Mouse (Mus musculus) hindbrain, embryonic 13.5 days (tissue): ENCODE data around the gene St6galnac3. TPM values are rescaled to one million over a fixed set of nuclear protein-coding genes. Genes with fewer than 3 reads are reported as not detected.

Source experiments
- ATAC-seq: fragments of 200-750 bp; cut with Nextera tagmentation; 2 replicates; pipeline ENCODE4 v1.8.0; 2017; ENCODE audit warnings: moderate TSS enrichment; ENCODE audit not compliant: low FRiP score
- H3K27ac ChIP-seq: fragments of 300-500 bp; sonication (generic); 2 replicates; pipeline ENCODE4 v1.5.1; 2015; ENCODE audit warnings: inconsistent platforms, mild to moderate bottlenecking, moderate library complexity
- H3K27me3 ChIP-seq: fragments of 300-500 bp; sonication (generic); 2 replicates; pipeline ENCODE4 v1.6.1; 2015; ENCODE audit warnings: mild to moderate bottlenecking, inconsistent platforms
- H3K36me3 ChIP-seq: fragments of 300-500 bp; sonication (generic); 2 replicates; pipeline ENCODE4 v1.6.1; 2015; ENCODE audit warnings: mild to moderate bottlenecking, inconsistent platforms
- H3K4me1 ChIP-seq: fragments of 300-500 bp; sonication (generic); replicated peaks from 2 replicates; pipeline ENCODE4 v1.6.1; 2015; ENCODE audit warnings: inconsistent platforms
- H3K4me2 ChIP-seq: fragments of 300-500 bp; sonication (generic); 2 replicates; pipeline ENCODE4 v1.6.1; 2015; ENCODE audit warnings: inconsistent platforms, mild to moderate bottlenecking, moderate library complexity
- H3K4me3 ChIP-seq: fragments of 300-500 bp; sonication (generic); 2 replicates; pipeline ENCODE4 v1.5.1; 2015; ENCODE audit warnings: mild to moderate bottlenecking, inconsistent platforms
- H3K9ac ChIP-seq: fragments of 300-500 bp; sonication (generic); 2 replicates; pipeline ENCODE4 v1.6.1; 2015; ENCODE audit warnings: mild to moderate bottlenecking, inconsistent platforms
- H3K9me3 ChIP-seq: fragments of 300-500 bp; sonication (generic); 2 replicates; pipeline ENCODE4 v1.6.1; 2016; ENCODE audit warnings: inconsistent platforms
- WGBS: fragments of 180-500 bp; shearing (Covaris S2); methylation state at CpG from one replicate; pipeline ENCODE4 v1.1.7; 2015; 5-methylcytosine and 5-hydroxymethylcytosine counted together
- polyA plus RNA-seq: library from polyadenylated mRNA; unstranded; fragments of >200 nt; fragmentation: Nextera tagmentation; extraction: Ambion mirVana; gene quantifications from 2 replicates; pipeline ENCODE4 v1.2.1, GENCODE M21; 2015

Gene St6galnac3
- polyA plus RNA-seq, 1 experiment from 2014 or later: 30.3 TPM

DNA sequence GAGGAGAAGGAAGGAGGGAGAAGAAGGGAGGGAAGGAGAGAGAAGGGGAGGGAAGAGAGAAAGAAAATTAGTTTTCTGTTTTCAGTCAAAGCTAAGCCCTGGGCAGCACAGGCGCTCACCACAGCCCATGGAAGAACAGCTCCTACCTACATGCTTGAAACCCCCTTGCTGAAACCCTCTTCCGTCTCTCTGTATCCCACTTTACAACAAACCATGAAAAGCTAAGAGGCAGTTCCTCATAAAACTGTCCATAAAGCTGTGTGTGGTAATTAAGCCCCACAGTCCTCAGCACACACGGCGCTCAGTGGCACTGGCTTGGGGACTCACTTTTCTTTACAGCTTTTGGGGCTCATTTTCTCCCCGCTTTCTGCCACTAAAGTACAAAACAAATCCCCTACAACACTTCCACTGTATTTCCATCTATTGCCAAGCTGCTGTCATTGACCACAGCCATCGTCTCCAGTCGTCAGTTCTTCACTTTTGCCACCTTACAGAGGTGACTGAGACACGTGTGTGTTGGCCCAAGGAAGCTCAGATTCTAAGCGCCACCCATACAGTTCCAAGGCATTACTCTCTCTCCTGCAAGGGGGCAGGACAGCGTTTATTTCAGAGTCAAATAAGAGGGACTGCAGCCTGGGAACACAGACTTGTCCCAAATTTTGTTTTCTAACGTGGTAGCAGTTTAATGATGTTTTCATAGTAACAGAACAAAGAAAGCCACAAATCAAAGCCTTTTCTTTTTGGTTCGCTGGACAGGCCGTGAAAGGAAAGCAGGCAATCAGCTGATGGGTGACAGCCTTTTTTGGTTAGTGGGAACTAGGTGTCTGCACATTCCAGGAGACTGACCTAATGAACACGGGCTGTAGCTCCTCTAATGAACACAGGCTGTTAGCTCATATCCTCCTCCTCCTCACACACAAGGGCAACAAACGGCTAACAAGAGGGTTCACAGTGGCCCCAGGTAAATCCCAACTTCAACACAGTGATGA, 22.9 kb downstream of the St6galnac3 start:
- H3K9me3 ChIP-seq: no peaks in the 10 kb centered on the region
- H3K36me3 ChIP-seq: no peaks in the 10 kb centered on the region

GRCm38 (mm10) chr3:153701172-153701571, 23.8 kb downstream of the St6galnac3 start:
- ATAC-seq: no peak
- Histone ChIP-seq H3K36me3 (no peaks in the 10 kb centered on the region), H3K4me3 (no peak overlapping the region), H3K4me2 (no peak overlapping the region), H3K9me3 (no peaks in the 10 kb centered on the region), H3K9ac (no peak overlapping the region), H3K27ac (no peak overlapping the region), H3K27me3 (no peaks in the 10 kb centered on the region), H3K4me1 (peaks cover 29% of the 10 kb centered on the region)
- 81% methylated on average over 7 of the region's 7 CpGs for WGBS

More for the DNA sequence above, 22.9 kb downstream of the St6galnac3 start:
- no peak overlapping the region for H3K4me3 ChIP-seq
- H3K9ac ChIP-seq: no peak overlapping the region
- WGBS: 45% methylated on average over 15 of the region's 15 CpGs
- H3K27me3 ChIP-seq: no peaks in the 10 kb centered on the region
- H3K4me1 ChIP-seq: peaks cover 29% of the 10 kb centered on the region
- no peak overlapping the region for H3K27ac ChIP-seq
- no peak for ATAC-seq
- H3K4me2 ChIP-seq: no peak overlapping the region

DNA sequence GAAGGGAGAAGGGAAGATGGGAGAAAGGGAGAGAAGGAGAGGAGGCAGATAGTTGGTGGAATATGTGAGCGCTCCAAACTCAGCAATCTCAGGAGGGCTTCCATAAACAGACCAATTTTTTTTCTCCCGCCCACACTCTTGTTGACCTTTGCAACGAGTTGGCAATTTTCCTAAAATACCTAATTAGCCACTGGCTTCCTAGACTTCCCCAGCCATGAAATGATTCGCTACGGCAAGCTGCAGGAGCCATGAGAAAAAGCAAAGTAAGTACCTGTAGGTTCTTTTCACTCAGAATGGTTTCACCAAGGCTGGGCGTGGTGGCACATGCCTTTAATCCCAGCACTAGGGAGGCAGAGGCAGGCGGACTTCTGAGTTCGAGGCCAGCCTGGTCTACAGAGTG, 25.9 kb downstream of the St6galnac3 start:
- no peak overlapping the region for H3K4me3 ChIP-seq
- H3K27me3 ChIP-seq: no peaks in the 10 kb centered on the region
- ATAC-seq: no peak
- WGBS: 89% methylated on average over 8 of the region's 8 CpGs
- H3K36me3 ChIP-seq: no peaks in the 10 kb centered on the region
- no peak overlapping the region for H3K9ac ChIP-seq
- H3K9me3 ChIP-seq: no peaks in the 10 kb centered on the region
- H3K4me1 ChIP-seq: peaks cover 29% of the 10 kb centered on the region
- no peak overlapping the region for H3K27ac ChIP-seq
- no peak overlapping the region for H3K4me2 ChIP-seq

GRCm38 (mm10) chr3:153692978-153693377, 32.0 kb downstream of the St6galnac3 start:
- H3K4me3 ChIP-seq: no peak overlapping the region
- no peaks in the 10 kb centered on the region for H3K27me3 ChIP-seq
- no peaks in the 10 kb centered on the region for H3K36me3 ChIP-seq
- no peak overlapping the region for H3K9ac ChIP-seq
- whole genome bisulfite sequencing: 82% methylated on average over 7 of the region's 7 CpGs
- H3K4me2 ChIP-seq: no peak overlapping the region
- no peak overlapping the region for H3K27ac ChIP-seq
- H3K4me1 ChIP-seq: peaks cover 33% of the 10 kb centered on the region
- no peaks in the 10 kb centered on the region for H3K9me3 ChIP-seq
- ATAC-seq: no peak

DNA sequence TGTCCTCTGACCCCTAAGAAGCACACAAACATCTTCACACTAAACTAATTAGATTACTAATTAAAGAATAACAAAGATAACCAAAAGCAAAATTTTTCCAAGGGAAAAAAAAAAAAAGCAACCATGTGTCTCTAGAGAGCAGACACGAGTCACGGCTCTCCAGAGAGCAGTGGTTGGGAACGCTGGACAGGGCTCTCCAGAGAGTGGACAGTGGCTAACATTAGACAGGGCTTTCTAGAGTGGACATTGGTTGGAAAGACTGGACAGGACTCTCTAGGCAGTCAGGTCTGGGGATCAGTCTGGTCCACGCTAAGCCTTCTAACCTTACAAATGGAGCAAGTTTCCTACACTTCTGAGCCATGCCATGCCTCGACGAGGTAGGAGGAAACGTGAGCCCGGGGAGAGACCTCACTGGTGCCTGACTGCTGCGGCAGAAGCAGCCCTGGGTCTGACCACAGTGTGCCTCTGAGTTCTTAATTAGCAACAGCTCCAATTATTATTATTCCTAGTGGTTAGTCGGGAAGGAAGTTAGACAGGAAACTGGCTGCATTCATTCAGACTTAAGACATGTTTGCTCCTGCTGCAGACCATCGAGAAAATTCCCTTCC, 32.7 kb downstream of the St6galnac3 start:
- H3K9me3 ChIP-seq: no peaks in the 10 kb centered on the region
- H3K4me2 ChIP-seq: no peak overlapping the region
- no peak overlapping the region for H3K27ac ChIP-seq
- no peak overlapping the region for H3K9ac ChIP-seq
- H3K27me3 ChIP-seq: no peaks in the 10 kb centered on the region
- H3K36me3 ChIP-seq: no peaks in the 10 kb centered on the region
- H3K4me1 ChIP-seq: peaks cover 32% of the 10 kb centered on the region
- WGBS: 79% methylated on average over 11 of the region's 11 CpGs
- ATAC-seq: no peak
- H3K4me3 ChIP-seq: no peak overlapping the region

- 63% methylated on average over 4 of the region's 4 CpGs for WGBS
- no peak overlapping the region for H3K27ac ChIP-seq
- H3K4me2 ChIP-seq: no peak overlapping the region
- H3K9me3 ChIP-seq: no peaks in the 10 kb centered on the region
- H3K4me1 ChIP-seq: peaks cover 30% of the 10 kb centered on the region
- H3K36me3 ChIP-seq: no peaks in the 10 kb centered on the region
- no peaks in the 10 kb centered on the region for H3K27me3 ChIP-seq
- no peak for ATAC-seq
- H3K4me3 ChIP-seq: no peak overlapping the region
- H3K9ac ChIP-seq: no peak overlapping the region
These were observed 33.4 kb downstream of the St6galnac3 start for GRCm38 (mm10) chr3:153691537-153691936.

GRCm38 (mm10) chr3:153690553-153690952, 34.4 kb downstream of the St6galnac3 start:
- Histone ChIP-seq H3K27me3 (no peaks in the 10 kb centered on the region), H3K4me3 (no peak overlapping the region), H3K9ac (no peak overlapping the region), H3K4me1 (peaks cover 30% of the 10 kb centered on the region), H3K9me3 (no peaks in the 10 kb centered on the region), H3K36me3 (no peaks in the 10 kb centered on the region), H3K27ac (0 out of 2 replicates have a peak overlapping the region, but pooled peaks have one; percentile 24), H3K4me2 (no peak overlapping the region)
- no peak for ATAC-seq
- 72% methylated on average over 2 of the region's 2 CpGs for WGBS

- no peak overlapping the region for H3K4me2 ChIP-seq
- no peak for ATAC-seq
- peaks cover 30% of the 10 kb centered on the region for H3K4me1 ChIP-seq
- no peak overlapping the region for H3K9ac ChIP-seq
- no peaks in the 10 kb centered on the region for H3K27me3 ChIP-seq
- no peaks in the 10 kb centered on the region for H3K36me3 ChIP-seq
- no peak overlapping the region for H3K27ac ChIP-seq
- no peak overlapping the region for H3K4me3 ChIP-seq
- 55% methylated on average over 11 of the region's 11 CpGs for WGBS
- no peaks in the 10 kb centered on the region for H3K9me3 ChIP-seq
These were observed 35.1 kb downstream of the St6galnac3 start for GRCm38 (mm10) chr3:153689793-153690291.

DNA sequence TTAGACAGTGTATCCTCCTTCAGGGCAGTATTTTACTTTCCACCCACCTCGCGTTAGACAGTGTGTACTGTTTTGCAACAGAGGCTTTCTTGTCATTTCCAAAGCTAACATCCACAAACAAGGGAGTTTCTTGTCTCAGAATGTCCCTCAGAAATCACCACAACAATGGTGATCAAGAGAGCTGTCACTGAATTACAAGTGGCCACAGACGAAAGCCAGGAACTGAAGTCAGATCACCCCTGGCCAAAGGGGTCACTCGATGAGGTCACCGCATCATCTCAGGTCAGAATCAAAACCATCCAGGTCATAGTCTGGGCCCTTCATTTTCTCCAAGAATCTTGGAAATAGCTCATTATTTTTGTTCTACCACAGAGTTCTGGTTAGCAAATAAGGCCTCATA, 37.1 kb downstream of the St6galnac3 start:
- peaks cover 27% of the 10 kb centered on the region for H3K4me1 ChIP-seq
- no peak overlapping the region for H3K27ac ChIP-seq
- no peaks in the 10 kb centered on the region for H3K9me3 ChIP-seq
- no peak for ATAC-seq
- H3K36me3 ChIP-seq: no peaks in the 10 kb centered on the region
- no peak overlapping the region for H3K4me3 ChIP-seq
- H3K9ac ChIP-seq: no peak overlapping the region
- H3K27me3 ChIP-seq: no peaks in the 10 kb centered on the region
- H3K4me2 ChIP-seq: no peak overlapping the region
- 68% methylated on average over 5 of the region's 5 CpGs for WGBS

- ATAC-seq: no peak
- H3K27ac ChIP-seq: no peak overlapping the region
- no peaks in the 10 kb centered on the region for H3K27me3 ChIP-seq
- WGBS: 96% methylated on average over 1 of the region's 1 CpGs
- no peaks in the 10 kb centered on the region for H3K36me3 ChIP-seq
- no peak overlapping the region for H3K4me2 ChIP-seq
- no peak overlapping the region for H3K9ac ChIP-seq
- H3K9me3 ChIP-seq: no peaks in the 10 kb centered on the region
- no peak overlapping the region for H3K4me3 ChIP-seq
- peaks cover 6% of the 10 kb centered on the region for H3K4me1 ChIP-seq
These were observed 40.1 kb downstream of the St6galnac3 start for GRCm38 (mm10) chr3:153684909-153685308.

- ATAC-seq: no peak
- H3K4me1 ChIP-seq: 0 out of 2 replicates have a peak, but pooled peaks cover 3% of the 10 kb centered on the region
- no peak overlapping the region for H3K9ac ChIP-seq
- H3K27ac ChIP-seq: no peak overlapping the region
- H3K36me3 ChIP-seq: no peaks in the 10 kb centered on the region
- H3K4me3 ChIP-seq: no peak overlapping the region
- H3K4me2 ChIP-seq: no peak overlapping the region
- WGBS: 94% methylated on average over 10 of the region's 10 CpGs
- no peaks in the 10 kb centered on the region for H3K27me3 ChIP-seq
- H3K9me3 ChIP-seq: no peaks in the 10 kb centered on the region
These were observed 42.7 kb downstream of the St6galnac3 start for GRCm38 (mm10) chr3:153682303-153682702.

- 0 out of 2 replicates have a peak, but pooled peaks cover 3% of the 10 kb centered on the region for H3K4me1 ChIP-seq
- H3K27me3 ChIP-seq: no peaks in the 10 kb centered on the region
- no peak for ATAC-seq
- no peaks in the 10 kb centered on the region for H3K9me3 ChIP-seq
- no peak overlapping the region for H3K4me2 ChIP-seq
- no peaks in the 10 kb centered on the region for H3K36me3 ChIP-seq
- H3K27ac ChIP-seq: no peak overlapping the region
- H3K9ac ChIP-seq: no peak overlapping the region
- WGBS: 95% methylated on average over 9 of the region's 9 CpGs
- no peak overlapping the region for H3K4me3 ChIP-seq
These were observed 43.3 kb downstream of the St6galnac3 start for GRCm38 (mm10) chr3:153681720-153682119.
